Mouse (Mus musculus): ENCODE measurements around the gene Atf1. TPM values are rescaled to one million over a fixed set of nuclear protein-coding genes. Genes with fewer than 3 reads are reported as not detected.
A peak's percentile ranks its signal among the peaks of the same experiment; 100 is the strongest.

Gene Atf1
- total RNA-seq, 2 experiments from 2014 or later, result 22.5 to 24.2 TPM

DNA sequence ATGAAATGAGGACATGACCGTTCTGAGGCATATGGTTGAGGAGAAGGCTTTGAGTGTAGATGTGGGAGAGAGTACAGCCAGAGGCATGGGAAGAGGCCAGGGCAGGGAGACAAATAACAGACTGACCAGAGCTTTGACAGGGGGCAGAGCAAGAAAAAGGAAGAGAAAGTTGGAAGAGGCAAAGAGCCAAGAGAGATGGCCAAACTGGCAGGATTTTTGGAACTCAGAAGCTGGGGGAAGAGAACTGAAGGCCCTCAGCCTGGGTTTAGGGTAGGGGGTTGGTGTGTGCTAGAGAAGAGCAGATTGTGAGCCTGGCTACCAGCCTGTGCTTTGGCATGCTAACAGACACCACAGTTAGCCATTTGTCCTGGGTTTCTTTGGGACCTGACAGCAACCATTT lies 1.7 kb upstream of the Atf1 start:
- H3K4me3 ChIP-seq, result no peak overlapping the region
- no peak for DNase-seq (ENCODE audit: low spot score in 2 of 2)
- H3K27ac ChIP-seq, result peak overlapping the region; percentile 100; the same call in 1 of the 2 replicates
- TF ChIP-seq CTCF (conservative IDR thresholded peaks at IDR 0.05), result no peak

DNA sequence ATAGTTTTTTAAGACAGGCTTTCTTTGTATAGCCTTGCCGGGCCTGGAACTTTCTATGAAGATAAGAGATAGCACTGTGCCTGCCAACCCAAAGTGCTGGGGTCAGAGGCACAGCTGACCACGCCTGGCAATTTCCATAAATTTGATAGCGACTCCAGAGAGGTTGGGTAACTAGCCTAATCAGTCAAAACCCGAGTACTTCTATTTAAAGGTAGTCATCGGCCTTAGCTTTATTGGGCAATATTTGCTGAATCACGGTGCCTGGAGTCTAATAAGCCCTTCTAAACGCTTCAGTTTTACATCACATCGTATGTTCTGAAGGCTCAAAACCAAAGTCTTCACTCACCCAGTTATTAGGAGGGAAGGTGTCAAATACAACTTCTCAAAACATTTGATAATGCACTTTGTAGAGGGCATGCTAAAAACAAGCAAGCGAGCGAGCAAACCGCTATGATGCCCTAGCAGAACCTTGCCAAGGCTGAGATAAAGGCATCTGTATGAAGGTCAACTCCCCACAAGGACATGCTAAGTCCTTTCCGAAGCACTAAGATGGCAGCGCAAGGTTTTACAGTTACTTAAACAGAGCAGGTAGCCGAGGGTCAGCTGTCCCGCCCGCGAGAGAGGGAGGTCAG lies 472 bp upstream of the Atf1 start:
- no peak for TF ChIP-seq CTCF (conservative IDR thresholded peaks at IDR 0.05)
- DNase-seq (ENCODE audit: low spot score in 2 of 2), result no peak
- H3K4me3 ChIP-seq, result peak overlapping the region; percentile 70
- peak overlapping the region; percentile 100 for H3K27ac ChIP-seq

DNA sequence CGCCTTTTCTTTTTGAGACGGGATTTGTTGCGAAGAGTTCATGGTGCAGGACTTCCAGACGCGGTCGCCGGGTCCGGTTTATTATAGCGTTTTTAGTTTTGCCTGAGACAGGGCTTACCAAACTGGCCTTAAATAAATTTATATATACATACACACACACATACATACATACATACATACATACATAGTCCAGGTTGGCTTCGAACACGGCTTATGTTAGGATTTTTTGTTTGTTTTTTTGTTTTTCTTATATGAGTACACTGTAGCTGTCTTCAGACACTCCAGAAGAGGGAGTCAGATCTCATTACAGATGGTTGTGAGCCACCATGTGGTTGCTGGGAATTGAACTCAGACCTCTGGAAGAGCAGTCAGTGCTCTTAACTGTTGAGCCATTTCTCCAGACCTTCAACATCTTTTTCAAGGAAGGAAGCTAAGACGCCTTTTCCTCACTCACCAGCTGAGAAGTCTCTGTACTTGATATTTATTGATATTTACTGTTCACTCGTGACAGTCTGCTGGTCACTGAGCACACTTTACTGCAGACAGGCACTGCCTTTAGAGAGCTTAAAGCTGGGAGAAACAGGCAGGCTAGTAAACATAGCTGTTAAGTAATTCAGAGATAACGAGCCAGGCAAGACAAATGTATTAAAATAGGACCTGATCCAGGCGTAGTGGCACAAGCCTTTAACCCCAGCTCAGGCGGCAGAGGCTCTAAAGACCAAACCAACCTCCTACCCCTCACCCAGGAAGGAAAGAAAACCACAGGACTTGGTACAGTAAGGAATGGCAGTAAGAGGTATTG lies 1.1 kb downstream of the Atf1 start:
- Histone ChIP-seq H3K27ac (peak overlapping the region; percentile 91), H3K4me3 (peak overlapping the region; percentile 84)
- peak; percentile 54 for TF ChIP-seq CTCF (conservative IDR thresholded peaks at IDR 0.05)
- DNase-seq (ENCODE audit: low spot score in 2 of 2), result no peak

DNA sequence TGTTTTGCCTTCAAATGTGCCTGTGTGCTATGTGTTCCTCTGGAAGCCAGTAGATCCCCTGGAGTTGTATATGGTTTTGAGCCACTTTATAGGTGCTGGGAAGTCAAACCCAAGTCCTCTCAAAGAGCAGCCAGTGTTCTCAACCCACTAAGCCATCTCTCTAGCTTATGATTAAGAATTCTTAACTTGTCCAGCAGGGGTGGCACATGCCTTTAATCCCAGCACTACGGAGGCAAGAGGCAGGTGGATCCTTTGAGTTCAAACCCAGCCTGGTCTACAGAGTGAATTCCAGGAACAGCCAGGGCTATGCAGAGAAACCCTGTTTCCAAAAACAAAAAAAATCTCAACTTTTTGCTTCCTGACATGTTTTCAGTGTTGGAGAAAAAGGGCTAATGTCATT lies 3.0 kb downstream of the Atf1 start:
- peak; percentile 32; the same call in 1 of the 2 replicates for TF ChIP-seq CTCF (conservative IDR thresholded peaks at IDR 0.05)
- Histone ChIP-seq H3K4me3 (no peak overlapping the region), H3K27ac (no peak overlapping the region)
- no peak for DNase-seq (ENCODE audit: low spot score in 2 of 2)

DNA sequence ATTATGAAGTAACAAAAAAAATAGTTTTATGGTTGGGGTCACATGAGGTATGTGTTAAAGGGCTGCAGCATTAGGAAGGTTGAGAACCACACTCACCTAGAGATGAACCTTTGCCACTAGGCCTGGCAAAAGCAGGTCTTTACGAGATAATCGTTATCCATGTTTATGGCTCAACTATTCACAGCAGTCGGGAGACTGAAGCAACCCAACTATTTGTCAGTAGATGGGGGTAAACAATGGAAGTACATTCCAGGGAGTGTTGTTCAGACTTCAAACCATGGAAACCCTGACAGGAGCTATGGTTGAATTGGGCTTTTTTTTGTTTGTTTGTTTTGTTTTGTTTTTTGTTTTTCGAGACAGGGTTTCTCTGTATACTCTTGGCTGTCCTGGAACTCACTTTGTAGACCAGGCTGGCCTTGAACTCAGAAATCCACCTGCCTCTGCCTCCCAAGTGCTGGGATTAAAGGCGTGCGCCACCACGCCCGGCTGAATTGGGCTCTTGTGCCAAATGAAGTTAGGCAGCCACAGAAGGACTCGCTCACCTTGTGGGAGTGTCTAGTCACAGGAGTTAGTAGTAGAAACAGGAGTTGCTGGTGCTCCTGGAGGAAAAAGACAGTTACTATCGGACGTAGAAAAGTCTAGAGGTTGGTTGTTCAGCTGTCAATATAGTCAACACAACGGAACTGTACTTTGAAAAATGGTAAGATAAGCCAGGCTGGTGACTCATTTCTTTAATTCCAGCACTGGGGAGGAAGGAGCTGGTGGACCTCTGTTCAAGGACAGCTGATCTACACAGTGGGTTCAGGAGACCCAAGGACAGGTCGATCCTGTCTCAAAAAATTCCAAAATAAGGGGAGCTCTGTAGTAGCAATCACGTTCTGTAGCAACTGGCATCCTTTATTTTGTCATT lies 4.3 kb downstream of the Atf1 start:
- no peak for DNase-seq (ENCODE audit: low spot score in 2 of 2)
- no peak for TF ChIP-seq CTCF (conservative IDR thresholded peaks at IDR 0.05)
- no peak overlapping the region for H3K4me3 ChIP-seq
- no peak overlapping the region for H3K27ac ChIP-seq

DNA sequence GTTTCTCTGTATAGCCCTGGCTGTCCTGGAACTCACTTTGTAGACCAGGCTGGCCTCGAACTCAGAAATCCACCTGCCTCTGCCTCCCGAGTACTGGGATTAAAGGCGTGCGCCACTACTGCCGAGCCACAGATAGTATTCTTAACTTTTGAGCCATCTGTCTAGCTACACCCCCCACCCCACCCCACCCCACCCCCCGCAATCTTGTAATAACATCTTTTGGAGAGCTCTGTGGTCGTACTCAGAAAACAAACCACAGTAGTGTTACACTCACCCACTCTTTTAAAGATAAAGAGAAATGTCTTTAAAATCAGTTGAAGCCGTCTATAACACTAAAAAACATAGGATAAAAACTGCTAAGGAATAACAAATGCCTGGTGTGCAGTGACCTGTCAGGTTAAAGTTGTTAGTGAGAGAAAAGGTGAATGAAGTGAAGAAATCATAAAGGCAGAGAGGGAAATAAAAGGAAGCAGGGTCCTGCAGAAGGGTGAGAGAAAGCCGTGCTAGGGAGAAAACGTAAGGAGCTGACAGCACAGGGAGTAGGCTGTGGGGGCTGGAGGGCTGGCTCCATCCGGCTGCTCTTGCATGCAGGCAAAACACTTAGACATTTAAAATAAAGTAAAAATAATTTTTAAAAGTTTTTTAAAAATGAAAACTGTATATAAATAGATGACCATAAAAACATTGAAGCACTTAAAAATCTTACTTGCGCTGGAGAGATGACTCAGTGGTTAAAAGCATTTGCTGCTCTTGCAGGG lies 7.8 kb downstream of the Atf1 start:
- H3K4me3 ChIP-seq, result no peak overlapping the region
- no peak for DNase-seq (ENCODE audit: low spot score in 2 of 2)
- no peak overlapping the region for H3K27ac ChIP-seq
- no peak for TF ChIP-seq CTCF (conservative IDR thresholded peaks at IDR 0.05)

DNA sequence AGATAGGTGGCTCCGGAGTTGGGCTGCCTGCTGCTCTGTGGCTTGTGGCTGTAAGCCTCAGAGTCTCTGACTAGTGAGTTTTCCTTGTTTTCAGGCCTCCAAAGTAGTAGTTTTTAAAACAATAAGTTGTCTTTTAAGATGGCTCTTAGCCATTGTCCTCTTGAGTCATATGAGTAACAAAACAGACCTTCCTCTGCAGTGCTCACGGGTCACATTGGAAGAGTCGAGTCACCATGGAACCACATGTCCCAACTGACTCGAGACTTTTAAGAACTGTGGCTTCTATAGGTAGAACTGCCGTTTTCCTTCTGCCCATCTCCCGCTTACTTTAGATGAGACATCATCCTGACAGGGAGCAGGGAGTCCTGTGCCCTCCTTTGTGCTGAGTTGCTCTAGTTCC lies 9.3 kb downstream of the Atf1 start:
- DNase-seq (ENCODE audit: low spot score in 2 of 2), result no peak
- Histone ChIP-seq H3K4me3 (no peak overlapping the region), H3K27ac (0 out of 2 replicates have a peak overlapping the region, but pooled peaks have one; percentile 39)
- TF ChIP-seq CTCF (conservative IDR thresholded peaks at IDR 0.05), result no peak

DNA sequence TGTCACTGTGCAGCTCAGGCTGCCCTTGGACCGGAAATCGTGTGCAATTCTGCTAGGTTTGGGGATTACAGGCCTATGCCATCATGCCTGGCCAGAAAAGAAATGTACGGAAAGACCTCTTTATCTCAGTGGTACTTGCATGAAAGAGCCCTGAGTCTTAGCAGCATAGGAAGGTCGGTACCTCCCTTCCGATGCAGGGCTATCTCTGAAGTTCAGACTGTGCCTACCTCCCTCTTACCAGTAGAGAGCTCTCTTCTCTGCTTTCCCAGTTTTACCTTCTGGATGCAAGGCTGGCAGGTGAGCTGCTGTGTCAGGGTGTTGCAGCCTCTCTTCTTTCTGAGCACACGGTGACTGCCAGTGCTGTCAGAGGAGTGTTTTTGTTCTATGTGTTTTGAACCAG lies 14.2 kb downstream of the Atf1 start:
- no peak overlapping the region for H3K27ac ChIP-seq
- DNase-seq (ENCODE audit: low spot score in 2 of 2), result no peak
- no peak for TF ChIP-seq CTCF (conservative IDR thresholded peaks at IDR 0.05)
- no peak overlapping the region for H3K4me3 ChIP-seq

DNA sequence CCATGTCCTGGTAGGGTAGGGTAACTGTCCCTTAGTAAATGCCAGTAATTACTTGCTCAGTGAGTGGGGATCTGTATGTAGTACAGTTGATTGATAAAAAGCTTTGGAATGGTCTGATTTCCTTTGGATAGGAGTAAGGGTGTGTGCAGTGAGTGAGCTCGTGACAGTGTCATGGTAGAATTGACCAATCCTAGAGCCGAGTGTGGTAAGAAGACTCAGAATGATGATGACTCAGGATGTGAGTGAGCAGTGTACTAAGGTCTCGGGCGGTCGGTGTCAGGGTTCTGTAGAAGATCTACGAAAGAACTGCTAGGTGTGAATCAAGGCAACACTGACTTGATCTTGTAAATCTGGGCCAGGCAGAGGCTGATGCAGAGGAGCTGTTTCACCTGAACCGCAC lies 18.3 kb downstream of the Atf1 start:
- DNase-seq (ENCODE audit: low spot score in 2 of 2), result no peak
- Histone ChIP-seq H3K4me3 (no peak overlapping the region), H3K27ac (no peak overlapping the region)
- no peak for TF ChIP-seq CTCF (conservative IDR thresholded peaks at IDR 0.05)

DNA sequence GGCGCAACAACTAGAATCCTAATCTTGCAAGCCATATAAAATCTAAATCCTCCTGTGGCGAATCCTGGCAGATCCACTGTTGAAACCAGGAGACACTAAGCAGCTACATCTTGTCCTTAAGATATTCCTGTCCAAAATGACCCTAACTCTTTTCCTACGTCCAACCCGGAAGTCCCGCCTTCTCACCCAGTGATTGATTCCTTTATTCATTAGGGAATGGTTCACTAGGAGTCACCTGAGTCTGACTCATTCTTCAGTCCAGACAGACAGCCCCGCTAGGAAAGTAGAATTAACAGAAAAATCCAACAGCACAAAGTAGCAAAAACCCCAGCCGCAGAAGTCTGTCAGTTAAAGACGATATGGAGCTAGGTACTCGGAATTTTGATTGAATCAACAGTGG lies 19.7 kb downstream of the Atf1 start:
- no peak overlapping the region for H3K27ac ChIP-seq
- DNase-seq (ENCODE audit: low spot score in 2 of 2), result no peak
- H3K4me3 ChIP-seq, result no peak overlapping the region
- TF ChIP-seq CTCF (conservative IDR thresholded peaks at IDR 0.05), result no peak

DNA sequence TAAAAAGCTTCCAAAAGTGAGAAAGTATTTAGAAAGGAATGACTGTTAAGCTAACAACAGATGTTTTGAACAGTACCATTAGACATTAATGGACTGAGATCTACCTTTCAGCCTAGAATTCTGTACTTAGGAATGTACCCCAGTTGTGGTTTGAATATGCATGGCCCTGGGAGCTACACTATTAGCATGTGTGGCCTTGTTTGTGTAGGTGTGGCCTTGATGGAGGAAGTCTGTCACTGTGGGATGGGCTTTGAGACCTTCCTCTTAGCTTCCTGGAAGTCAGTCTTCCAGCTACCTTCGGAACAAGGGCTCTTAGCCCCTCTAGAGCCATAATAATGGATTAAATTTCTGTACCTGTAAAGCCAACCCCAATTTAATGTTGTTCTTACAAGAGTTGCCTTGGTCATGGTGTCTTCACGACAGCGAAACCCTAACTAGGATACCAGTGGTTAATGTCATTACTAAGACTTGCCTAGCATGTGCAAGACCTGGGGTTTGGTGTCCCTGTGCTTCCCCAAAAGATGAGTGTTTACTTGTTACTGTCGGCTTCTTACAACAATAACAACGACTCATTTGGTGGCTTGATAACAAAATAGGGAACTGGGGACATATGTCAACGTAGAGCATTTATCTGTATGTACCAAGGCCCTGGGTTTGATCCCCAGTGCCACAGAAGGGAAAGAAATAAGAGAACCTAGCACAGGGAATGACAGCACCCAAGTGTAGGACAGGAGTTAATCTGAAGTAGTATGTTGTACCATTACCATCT lies 21.2 kb downstream of the Atf1 start:
- TF ChIP-seq CTCF (conservative IDR thresholded peaks at IDR 0.05), result no peak
- no peak for DNase-seq (ENCODE audit: low spot score in 2 of 2)
- Histone ChIP-seq H3K4me3 (no peak overlapping the region), H3K27ac (no peak overlapping the region)

All from layer of hippocampus, adult 2 months (tissue).